Mouse (Mus musculus) heart, postnatal 25 days (tissue): ENCODE data around the gene Fhit. TPM values are rescaled to one million over a fixed set of nuclear protein-coding genes. Genes with fewer than 3 reads are reported as not detected.

Source experiments
- DNase-seq: peaks from one replicate; pipeline ENCODE4 v3.0.0; 2022; ENCODE audit warnings: low spot score
- intact Hi-C: fragments of 180-260 bp; cut with DNase I; formaldehyde crosslinking; loops from one replicate; pipeline ENCODE4 v1.15.1; 2025
- total RNA-seq, 2 experiments: library from RNA; stranded (reverse); gene quantifications; 2 replicates each; pipeline ENCODE4 v1.2.3; 2021

Fhit gene
- total RNA-seq, 2 experiments from 2014 or later = 2.9 to 4.0 TPM

DNA sequence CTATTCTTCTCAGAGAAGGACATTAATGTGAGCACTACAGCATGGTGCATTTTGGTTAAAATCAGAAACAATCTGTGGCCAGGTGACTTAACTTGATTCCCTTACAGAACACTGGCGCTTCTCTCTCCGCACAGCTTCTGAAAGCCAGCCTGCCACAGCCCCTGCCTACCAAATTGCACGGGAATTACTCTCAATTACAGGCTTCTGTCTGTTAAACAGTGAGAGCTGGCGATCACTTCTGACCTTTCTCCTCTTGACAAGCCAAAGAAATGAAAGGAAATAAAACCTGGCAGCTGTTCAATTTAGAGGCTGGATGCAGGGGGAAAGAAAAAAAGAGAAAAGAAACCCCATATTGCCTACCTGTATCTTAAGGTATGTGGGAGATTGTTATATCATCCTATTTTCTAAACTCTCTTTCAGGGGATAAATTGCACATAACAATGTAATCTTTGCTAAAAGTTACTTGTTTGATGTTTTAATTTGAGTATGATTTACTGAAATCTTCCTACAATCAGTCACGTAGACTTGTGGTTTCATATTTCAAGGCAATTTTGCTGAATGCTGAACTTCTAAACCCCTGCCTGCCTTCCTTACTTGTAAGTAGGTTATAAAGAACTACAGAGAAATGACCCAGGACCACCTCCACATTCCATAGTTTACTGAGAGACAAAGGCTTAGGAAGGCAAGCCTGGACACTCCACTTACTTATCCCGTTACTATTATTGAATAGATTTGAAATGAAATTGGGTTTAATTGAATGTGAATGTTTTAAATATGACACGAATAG lies 1115.3 kb downstream of the Fhit start:
- intact Hi-C loops = no loop called here
- DNase-seq = no peak

DNA sequence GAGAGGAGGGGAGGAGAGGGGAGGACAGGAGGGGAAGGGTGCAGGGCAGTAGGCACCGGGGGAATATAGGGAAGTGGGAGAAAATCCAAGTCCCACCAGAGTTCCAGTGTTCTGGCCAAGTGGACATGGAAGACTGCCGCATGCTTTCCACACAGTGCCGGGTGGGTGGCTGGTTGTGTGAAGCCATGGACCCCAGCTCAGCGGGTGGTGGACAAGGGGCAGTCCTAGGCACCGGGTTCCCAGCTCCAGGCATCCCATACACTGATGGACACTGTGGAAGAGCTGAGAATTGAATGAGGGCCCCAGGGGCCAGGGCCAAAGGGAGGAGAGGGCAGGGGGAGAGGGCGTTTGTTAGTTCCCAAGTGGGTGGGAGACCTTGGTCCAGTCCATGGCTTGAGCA lies 1123.8 kb downstream of the Fhit start:
- intact Hi-C loops = no loop called here
- no peak for DNase-seq

DNA sequence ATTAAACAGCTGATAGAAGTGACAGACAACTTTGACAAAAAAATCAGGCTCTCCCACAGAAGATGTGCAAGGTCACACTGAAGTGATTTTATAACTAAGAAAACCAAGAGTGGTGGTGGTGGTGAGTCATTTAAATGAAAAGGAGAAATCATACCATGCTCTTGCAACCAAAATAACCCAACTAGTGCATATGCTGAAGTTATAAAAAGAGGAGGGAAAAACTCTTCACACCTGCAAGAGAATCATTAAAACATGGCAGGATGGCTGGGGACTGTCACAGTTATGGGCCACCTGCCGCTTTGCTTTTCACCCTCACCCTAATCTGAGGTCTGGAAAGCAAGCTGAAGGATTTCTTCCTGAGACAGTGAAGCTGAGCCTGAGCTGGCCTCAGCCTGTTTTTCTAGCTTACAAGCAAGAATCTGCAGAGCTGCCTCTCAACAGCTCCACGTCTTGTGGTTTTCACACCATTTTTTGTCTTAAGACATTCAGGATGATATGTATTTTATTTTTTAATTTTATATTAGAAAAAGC lies 1125.1 kb downstream of the Fhit start:
- no peak for DNase-seq
- intact Hi-C loops = no loop called here

DNA sequence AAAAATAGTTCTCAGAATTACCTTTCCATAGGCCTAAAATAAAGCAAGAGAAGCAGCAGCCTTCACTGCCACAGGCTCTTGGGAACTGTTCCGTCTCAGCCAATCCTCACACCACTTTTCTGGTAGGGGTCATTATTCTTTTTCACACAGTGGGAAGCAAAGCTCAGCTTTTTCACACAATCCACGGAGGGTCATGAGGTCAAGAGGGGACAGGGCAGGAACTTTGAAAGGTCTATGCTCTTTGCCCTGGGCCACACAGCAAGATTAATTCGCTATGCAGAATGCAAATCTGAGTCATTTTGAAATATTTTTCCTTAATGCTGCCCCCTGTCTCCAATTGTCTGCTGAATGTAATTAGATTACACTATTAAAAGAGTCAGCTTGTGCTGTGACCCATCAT lies 1126.2 kb downstream of the Fhit start:
- intact Hi-C loops = no loop called here
- DNase-seq = no peak

DNA sequence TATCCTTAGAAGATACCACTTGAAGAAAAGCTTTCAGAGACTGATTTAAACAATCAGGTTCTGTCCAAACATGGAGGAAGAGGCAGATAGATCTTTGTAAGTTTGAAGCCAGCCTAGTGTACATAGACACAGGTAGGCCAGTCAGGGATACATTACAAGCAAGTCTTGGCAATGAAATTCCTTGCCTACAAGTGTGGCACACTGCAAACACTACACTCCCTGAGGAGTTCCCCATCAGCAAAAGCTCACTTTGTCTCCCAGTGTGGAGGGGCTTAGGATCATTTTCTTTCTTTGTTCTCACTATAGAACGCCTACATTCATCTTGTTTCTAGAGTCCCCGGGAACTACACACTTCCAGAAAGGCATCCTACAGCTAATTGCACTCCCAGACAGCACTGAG lies 1126.6 kb downstream of the Fhit start:
- DNase-seq = no peak
- intact Hi-C loops = no loop called here

DNA sequence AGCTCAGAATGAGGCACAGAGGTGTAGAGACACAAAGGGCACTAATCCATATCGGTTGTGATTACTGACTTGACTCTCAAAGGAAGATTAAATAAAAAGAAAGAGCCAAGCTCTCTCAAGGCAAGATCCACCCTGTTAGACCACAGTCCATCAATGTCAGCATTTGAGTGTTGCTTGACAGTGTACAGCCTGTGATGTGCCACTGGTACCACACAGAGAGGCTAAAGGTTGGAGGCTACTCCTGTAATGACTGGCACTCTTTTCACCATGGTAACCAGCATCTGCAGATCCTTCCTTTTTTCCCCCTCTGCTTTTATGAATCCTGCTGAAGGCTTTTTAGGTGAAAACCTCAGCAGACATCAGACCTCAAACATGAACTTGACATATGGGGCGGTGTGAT lies 1138.5 kb downstream of the Fhit start:
- intact Hi-C loops = no loop called here

DNA sequence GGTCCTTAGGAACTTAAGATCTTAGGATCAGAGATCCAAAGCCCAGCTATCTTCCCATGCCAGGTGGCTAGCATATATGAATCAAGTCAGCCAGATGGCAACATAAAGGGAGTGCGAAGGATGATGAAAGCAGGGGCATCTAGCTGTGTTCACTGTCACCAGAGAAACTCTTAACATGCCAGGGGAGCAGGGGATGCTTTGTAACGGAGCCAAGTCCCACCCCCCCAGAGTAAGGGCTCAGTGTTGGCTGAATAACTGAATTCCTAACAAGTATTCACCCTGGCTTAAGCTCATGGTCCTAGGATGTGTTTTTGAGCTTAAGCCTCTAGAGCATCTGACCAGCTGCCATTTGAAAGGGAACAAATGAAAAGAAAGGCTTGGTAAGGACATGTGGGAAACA lies 1139.5 kb downstream of the Fhit start:
- no peak for DNase-seq
- intact Hi-C loops = no loop called here

More for the DNA sequence above, 1138.5 kb downstream of the Fhit start:
- no peak for DNase-seq

DNA sequence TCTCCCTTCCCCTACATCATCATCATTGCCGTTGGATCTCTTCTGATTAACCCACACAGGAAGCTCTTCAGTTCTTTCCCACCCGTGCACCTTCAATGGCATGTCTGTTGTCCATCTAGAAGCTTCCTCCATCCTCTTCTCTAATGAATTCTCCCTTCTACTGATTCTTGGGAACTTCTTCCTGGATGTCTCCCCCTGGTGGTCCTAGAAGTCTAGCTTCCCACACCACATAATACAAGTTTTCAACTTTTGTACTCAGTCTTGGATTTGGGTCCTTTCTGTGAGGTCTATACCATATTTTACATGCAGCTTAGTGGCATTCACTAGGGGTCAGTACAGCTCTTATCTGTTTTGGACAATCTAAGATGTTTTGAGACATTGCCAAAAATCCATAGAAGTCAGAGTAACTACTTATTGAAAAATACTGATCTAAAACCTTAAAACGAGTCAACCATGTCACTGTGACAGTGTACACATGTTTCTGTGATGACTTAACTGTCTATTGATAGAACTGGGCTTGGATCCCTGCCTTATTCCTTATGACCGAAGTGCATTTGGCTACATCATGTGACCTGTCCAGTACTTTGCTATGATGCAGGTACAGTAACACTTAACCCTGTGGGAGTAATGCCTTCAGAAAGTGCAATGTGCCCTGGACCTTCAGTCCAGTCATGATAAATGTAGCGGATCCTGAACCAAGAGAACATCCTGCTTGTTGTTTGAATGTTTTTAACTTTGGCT lies 1141.3 kb downstream of the Fhit start:
- intact Hi-C loops = no loop called here

DNA sequence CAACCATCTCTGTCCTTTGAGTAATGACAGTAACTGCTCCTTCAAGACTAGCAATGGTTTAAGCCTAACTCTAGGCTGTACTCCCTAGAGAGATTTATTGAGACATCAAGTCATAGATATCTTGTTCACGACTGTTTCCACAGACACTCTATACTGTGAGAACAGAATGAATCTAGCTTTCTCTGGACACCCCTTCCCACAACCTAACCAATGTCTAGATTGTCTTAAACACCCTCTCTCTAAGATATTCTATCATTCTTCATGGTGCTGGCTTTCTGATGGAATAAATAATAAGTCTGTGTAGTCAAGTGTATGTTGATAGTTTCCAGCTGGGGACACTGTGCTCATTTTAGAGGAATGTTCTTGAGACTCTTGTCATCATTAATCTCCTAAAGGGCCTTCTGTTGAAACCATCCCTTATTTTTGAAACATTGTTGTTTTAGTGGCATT lies 1148.0 kb downstream of the Fhit start:
- DNase-seq = no peak
- intact Hi-C loops = no loop called here

More for the DNA sequence above, 1141.3 kb downstream of the Fhit start:
- no peak for DNase-seq

DNA sequence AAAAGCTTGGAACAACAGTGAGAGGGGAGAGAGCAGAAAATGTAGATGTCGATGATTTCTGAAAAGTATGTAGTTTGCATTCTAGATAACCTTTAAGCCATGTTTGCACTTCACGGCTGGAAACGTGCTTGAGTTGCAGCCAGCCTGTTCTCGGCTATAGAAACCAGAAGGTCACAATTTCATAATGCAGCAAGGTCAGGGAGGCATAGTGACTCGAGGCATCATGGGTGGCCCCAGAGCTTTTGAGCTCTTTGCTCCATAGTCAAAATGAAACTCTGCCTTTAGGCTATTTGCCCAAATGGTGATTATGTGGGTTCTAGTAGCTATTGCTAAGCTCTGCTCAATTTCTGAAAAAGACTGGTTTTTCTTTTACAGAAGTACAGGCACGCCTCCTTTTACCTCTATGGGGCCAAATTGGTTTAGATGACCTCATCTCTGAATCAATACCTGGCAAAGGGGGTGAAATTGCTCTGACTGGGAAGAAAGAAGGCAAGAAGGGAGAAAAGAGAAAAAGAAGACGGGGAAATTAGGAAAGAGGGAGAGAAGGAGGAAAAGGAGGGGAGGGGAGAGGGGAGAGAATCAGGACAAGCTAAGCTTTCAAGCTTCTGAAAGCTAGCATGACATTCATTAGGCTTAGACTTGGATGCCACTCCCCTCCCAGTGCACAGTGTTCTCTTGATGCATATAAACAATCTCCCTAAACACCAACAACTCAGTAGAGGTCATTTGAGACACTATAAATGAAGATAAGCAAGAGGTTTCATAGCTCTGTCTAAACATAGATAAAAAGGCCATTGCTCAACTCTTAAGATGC lies 1148.6 kb downstream of the Fhit start:
- DNase-seq = no peak
- intact Hi-C loops = no loop called here

DNA sequence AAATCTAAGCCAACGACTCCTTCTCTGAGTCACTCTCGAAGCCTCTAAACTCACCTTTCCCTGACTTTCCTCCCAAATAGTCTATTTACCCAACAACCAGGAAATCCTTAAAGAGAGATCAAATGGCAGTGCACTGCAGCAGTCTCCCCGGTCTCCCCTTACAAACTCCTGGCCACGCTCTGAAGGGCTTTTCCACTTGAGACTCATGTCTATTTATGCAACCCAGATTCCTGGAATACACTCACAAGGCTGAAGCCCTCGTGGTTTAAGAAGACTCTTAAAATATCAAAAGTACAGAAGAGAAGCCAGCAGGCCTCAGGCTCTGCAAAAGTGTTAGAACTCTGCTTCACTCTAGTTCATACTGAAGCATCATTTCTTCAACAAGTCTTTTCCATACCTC lies 1155.6 kb downstream of the Fhit start:
- intact Hi-C loops = no loop called here
- DNase-seq = no peak

DNA sequence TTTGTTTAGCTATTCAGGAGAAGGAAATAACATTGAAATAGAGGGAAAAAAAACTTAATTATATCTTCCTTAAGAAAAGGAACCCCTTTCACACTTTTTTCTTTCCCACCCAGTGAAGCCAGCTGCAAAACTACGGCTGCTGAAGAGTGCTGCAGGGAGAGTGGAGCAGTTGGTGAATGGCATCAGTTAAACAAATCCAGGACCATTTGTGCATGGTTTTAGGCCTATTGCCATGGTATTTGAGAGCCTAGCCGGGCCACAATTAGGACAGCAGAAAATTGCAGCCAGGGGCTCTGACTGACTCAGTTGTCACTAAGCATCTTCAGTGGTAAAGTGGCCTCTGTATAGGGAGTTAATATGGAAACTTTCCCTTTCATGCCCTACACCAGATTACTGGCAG lies 1158.0 kb downstream of the Fhit start:
- intact Hi-C loops = no loop called here
- DNase-seq = no peak

DNA sequence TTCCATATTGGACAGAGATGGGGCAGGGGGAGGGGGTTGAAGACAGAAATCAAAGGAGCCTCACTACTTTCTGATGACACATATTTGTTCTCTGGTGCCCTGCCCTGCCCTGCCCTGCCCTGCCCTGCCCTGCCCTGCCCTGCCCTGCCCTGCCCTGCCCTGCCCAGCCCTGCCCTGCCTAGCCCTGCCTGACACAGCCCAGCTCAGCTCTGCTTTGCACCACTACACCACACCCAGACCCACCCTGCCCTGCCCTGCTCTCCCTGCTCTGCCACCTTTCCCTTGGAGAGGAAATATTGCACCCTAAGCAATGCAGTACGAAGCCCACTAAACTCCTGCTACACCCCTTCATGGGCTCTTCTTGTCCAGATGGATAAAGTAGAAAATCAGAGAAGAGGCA lies 1171.2 kb downstream of the Fhit start:
- intact Hi-C loops = no loop called here
- DNase-seq = no peak

DNA sequence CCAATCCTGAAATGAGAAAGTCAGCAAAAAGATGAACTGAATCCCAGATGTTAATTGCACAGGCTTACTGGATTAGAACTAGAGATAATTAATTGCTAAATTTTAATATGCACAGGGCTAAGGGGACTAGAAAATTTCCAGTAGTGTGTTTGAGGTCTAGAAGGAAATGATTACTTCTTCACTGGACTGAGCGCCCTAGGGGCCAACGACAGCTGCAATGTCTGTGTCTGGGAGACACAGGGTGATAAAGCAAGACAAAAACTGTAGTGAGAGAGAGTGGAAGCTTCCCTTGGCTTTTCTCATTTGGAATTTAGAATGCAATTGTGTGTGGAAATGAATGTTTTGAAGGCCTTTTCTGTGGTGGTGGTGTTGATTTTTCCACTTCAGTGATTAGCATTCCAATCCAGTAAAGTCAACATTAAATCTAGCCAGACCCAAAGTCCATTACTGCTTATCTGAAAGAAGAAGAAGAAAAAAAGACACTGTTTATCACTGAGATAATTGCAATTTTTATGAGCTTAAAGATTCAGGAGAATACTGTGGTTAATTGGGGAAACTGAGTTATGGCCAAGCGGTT lies 1184.8 kb downstream of the Fhit start:
- no peak for DNase-seq
- intact Hi-C loops = no loop called here

DNA sequence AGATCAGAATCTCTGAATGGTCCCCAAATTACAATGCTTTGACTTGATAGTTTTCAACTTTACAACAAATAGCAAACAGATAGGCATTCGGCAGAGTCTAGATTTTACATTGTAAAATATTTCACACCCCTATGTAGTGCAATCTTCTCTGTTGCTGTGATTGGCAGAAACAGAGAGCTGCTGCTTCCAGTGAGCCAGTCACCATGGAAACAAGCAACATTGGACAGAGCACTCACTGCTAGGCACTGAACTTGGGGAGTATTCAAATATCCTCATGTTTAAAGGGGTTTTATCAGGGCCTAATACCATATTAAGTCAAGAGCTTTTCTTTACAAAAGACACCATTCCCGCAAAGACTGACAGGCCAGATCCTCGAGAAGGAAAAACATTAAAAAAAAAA lies 1187.4 kb downstream of the Fhit start:
- no peak for DNase-seq
- intact Hi-C loops = no loop called here

DNA sequence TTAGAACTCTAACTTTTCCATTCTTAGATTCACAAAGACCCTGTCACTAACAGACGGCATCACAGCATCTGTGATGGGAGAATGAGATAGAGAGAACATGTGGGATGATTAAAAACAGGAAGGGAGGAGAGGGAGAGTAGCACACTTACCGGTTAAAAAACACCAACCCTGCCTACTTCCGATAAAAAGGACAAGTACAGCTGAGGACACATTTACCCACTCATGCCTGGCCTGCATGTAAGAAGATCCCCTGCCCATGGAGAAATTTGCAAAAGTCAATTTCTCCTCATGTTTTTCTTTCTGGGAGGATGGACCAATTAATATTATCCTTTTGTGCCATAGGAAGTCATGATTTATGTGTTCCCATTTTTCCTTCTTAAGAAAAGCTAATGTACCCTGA lies 1198.0 kb downstream of the Fhit start:
- intact Hi-C loops = no loop called here
- no peak for DNase-seq

DNA sequence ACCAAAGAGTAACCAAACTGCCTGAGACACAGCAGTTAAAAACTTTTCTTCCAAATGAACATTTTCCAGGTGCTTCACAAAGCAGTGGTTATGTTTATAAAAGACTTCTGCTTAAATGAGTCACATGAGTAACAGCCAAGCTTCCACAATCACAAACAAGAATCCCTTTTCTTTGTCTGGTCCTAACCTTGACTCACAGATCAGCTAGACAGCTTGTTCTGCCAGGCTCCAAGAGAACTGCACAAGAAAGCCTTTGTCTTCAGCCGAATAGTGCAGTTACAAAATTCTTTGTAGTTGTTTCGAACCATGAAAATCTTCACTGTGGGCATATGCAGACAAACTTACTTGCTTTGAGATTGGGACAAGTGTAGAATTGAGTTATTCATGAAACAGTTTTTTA lies 1201.4 kb downstream of the Fhit start:
- intact Hi-C loops = no loop called here
- no peak for DNase-seq

DNA sequence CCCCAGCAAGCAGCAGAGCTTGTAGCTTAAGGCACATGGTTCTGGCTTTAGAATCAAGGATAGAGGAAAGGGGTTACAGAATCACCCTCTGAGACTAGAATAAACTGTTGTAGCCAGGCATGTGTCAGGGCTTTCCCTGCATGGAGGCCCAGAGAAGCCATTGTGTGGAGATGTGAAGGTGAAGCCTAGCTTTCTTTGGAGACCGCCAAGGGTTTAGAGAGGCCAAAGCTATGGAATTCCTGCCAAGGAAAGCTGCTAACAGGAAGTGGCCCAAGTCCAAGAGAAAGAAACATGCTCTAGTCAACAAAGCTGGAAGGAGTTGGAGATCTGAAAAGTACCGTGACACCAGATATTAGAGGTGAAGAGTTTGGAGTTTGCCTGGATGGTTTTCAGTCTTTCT lies 1262.3 kb downstream of the Fhit start:
- no peak for DNase-seq
- intact Hi-C loops = no loop called here

DNA sequence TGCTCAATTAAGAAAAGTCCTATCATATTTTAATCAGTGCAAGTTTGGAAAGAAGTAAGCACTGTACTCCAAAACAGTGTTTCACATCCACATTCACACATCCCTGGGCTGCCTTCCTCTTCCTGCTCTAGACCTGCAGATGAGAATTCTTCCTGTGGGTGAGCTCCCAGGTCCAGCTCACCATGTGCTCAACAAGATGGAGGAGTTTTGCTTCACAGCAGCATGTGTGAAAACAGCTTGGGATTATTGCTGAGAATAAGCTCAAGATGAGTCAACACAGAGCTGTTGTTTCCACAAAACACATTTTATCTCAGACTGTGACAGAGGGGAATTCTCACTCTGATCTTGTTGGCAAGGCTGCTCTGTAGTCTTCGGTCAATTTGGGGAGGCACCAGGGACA lies 1265.3 kb downstream of the Fhit start:
- intact Hi-C loops = no loop called here
- DNase-seq = no peak

DNA sequence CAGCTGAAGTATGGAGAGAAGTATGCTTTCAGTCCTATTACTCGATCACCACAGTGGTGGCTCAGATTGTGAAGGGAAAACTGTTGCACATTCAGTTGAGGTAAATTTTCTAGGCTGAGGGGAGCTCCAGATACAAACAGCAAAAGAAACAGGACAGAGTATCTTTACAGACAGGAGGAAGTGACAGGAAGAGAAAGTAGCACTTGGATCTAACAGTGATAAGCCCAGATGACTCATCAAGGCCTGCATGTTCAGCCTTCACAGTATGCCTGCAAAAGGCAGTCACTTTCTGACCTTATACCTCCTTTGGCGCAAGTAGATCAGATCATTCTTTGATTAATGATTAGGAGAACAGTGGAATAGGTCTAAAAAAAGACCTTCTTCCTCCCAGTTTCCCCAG lies 1309.8 kb downstream of the Fhit start:
- intact Hi-C loops = no loop called here
- DNase-seq = no peak
